Mouse (Mus musculus) spleen, adult 2 months (tissue): Measurements from ENCODE around the gene Slc51a. TPM values are rescaled to one million over a fixed set of nuclear protein-coding genes. Genes with fewer than 3 reads are reported as not detected.
A peak's percentile ranks its signal among the peaks of the same experiment; 100 is the strongest.

Source experiments
- DNase-seq, 2 experiments: peaks; one replicate each; pipeline versions ENCODE4 v3.0.0 to v3.0.0-alpha.2; 2012 to 2021; ENCODE audit warnings: low spot score in 2 of 2, low read depth in 1 of 2
- H3K27ac ChIP-seq: fragments of 200-500 bp; 2 replicates; pipeline ENCODE4 v1.5.1; 2012; ENCODE audit warnings: low read length, inconsistent platforms; ENCODE audit not compliant: insufficient read depth
- H3K27me3 ChIP-seq: fragments of 200-500 bp; 2 replicates; pipeline ENCODE4 v1.6.1; 2012; ENCODE audit warnings: mild to moderate bottlenecking, moderate library complexity, low read length, inconsistent platforms; ENCODE audit not compliant: control insufficient read depth, insufficient read depth
- H3K36me3 ChIP-seq: fragments of 200-500 bp; 2 replicates; pipeline ENCODE4 v1.6.1; 2012; ENCODE audit warnings: mild to moderate bottlenecking, low read length, inconsistent platforms; ENCODE audit not compliant: control insufficient read depth, insufficient read depth
- H3K4me1 ChIP-seq: fragments of 200-500 bp; 2 replicates; pipeline ENCODE4 v1.6.1; 2011; ENCODE audit warnings: inconsistent platforms; ENCODE audit not compliant: control insufficient read depth, insufficient read depth, insufficient read length
- H3K4me3 ChIP-seq: fragments of 200-500 bp; 2 replicates; pipeline ENCODE4 v1.5.1; 2011; ENCODE audit warnings: mild to moderate bottlenecking, inconsistent platforms; ENCODE audit not compliant: insufficient read depth, insufficient read length; ENCODE audit errors: extremely low read depth
- CTCF ChIP-seq: fragments of 200-500 bp; IDR thresholded peaks from 2 replicates; pipeline ENCODE4 v1.5.1; 2011; ENCODE audit warnings: mild to moderate bottlenecking, inconsistent platforms; ENCODE audit not compliant: insufficient read depth, insufficient read length, insufficient replicate concordance; ENCODE audit errors: extremely low read depth
- POLR2A ChIP-seq: fragments of 200-500 bp; IDR thresholded peaks from 2 replicates; pipeline ENCODE4 v1.6.1; 2011; ENCODE audit warnings: low read depth, low read length, inconsistent platforms
- WGBS: fragments of 180-500 bp; shearing (Covaris S2); methylation state at CpG from one replicate; pipeline ENCODE4 v1.1.7; 2018; 5-methylcytosine and 5-hydroxymethylcytosine counted together
- polyA plus RNA-seq: library from polyadenylated mRNA; depleted of rRNA; stranded (reverse); fragments of >200 nt; gene quantifications from 2 replicates; pipeline ENCODE4 v1.2.3, GENCODE M21; 2012

Slc51a gene
- polyA plus RNA-seq, 1 experiment, result not detected

- H3K4me1 ChIP-seq, result peaks cover 18% of the 10 kb centered on the region; the same call in 1 of the 2 replicates
- H3K27me3 ChIP-seq, result no peaks in the 10 kb centered on the region
- H3K4me3 ChIP-seq, result no peak overlapping the region
- H3K36me3 ChIP-seq, result no peaks in the 10 kb centered on the region
- peak overlapping the region; percentile 67 for H3K27ac ChIP-seq
- DNase-seq, result peak in 1 of 2 experiments; percentile 34
- TF ChIP-seq CTCF (no peak), POLR2A (no peak)
- 55% methylated on average over 8 of the region's 8 CpGs for WGBS
These were observed 36.0 kb upstream of the Slc51a start for GRCm38 (mm10) chr16:32523462-32524243.

DNA sequence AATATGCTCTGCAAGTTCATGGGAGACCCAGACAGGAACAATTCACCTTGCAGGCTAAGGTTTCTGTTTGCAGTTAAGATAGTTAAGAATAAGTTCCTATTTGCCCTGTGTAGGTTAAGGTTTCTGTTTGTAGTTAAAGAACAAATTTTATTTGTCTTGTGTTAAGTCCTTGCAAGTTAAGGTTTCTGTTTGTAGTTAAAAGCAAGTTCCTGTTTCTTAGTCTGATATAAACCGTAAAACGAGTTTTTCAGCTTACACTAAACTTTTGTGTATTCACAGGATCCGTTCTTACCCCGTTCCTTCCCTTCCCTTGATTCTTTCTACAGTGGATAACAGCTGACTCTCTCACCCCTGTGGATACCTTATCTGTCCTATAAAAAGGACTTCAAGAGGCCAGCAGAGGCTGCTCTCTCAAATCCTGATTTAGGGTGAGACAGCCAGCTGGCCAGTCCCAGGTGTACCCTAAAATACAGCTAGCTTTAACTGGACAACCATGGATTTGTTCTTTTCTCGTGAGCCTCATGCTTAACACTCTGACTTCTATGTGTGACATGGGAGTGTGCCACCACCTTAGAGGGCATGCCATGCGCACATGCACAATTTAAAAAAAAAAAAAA is 35.0 kb upstream of the Slc51a start:
- 24% methylated on average over 6 of the region's 6 CpGs for WGBS
- TF ChIP-seq POLR2A (no peak), CTCF (no peak)
- Histone ChIP-seq H3K27ac (peak overlapping the region; percentile 61), H3K27me3 (no peaks in the 10 kb centered on the region), H3K4me1 (peaks cover 18% of the 10 kb centered on the region; the same call in 1 of the 2 replicates), H3K4me3 (no peak overlapping the region), H3K36me3 (no peaks in the 10 kb centered on the region)
- no peak for DNase-seq

GRCm38 (mm10) chr16:32520372-32520748 is 32.7 kb upstream of the Slc51a start:
- H3K4me3 ChIP-seq, result no peak overlapping the region
- H3K4me1 ChIP-seq, result peaks cover 18% of the 10 kb centered on the region; the same call in 1 of the 2 replicates

GRCm38 (mm10) chr16:32519656-32520371 is 32.1 kb upstream of the Slc51a start:
- Histone ChIP-seq H3K36me3 (no peaks in the 10 kb centered on the region), H3K4me3 (no peak overlapping the region), H3K27me3 (no peaks in the 10 kb centered on the region), H3K4me1 (peaks cover 18% of the 10 kb centered on the region; the same call in 1 of the 2 replicates), H3K27ac (peak overlapping the region; percentile 82)
- no peak for DNase-seq
- TF ChIP-seq POLR2A (no peak), CTCF (no peak)
- WGBS, result 40% methylated on average over 15 of the region's 15 CpGs

More at GRCm38 (mm10) chr16:32520372-32520748, 32.7 kb upstream of the Slc51a start:
- TF ChIP-seq POLR2A (no peak), CTCF (no peak)
- DNase-seq, result peak in 1 of 2 experiments; percentile 65
- 7% methylated on average over 9 of the region's 9 CpGs for WGBS
- Histone ChIP-seq H3K27ac (peak overlapping the region; percentile 82), H3K36me3 (no peaks in the 10 kb centered on the region), H3K27me3 (no peaks in the 10 kb centered on the region)

GRCm38 (mm10) chr16:32517785-32518481 is 30.3 kb upstream of the Slc51a start:
- no peak for DNase-seq
- H3K27me3 ChIP-seq, result no peaks in the 10 kb centered on the region
- H3K27ac ChIP-seq, result no peak overlapping the region
- no peaks in the 10 kb centered on the region for H3K36me3 ChIP-seq
- TF ChIP-seq POLR2A, result no peak
- H3K4me3 ChIP-seq, result no peak overlapping the region
- H3K4me1 ChIP-seq, result peaks cover 9% of the 10 kb centered on the region; the same call in 1 of the 2 replicates
- WGBS, result 85% methylated on average over 12 of the region's 12 CpGs

DNA sequence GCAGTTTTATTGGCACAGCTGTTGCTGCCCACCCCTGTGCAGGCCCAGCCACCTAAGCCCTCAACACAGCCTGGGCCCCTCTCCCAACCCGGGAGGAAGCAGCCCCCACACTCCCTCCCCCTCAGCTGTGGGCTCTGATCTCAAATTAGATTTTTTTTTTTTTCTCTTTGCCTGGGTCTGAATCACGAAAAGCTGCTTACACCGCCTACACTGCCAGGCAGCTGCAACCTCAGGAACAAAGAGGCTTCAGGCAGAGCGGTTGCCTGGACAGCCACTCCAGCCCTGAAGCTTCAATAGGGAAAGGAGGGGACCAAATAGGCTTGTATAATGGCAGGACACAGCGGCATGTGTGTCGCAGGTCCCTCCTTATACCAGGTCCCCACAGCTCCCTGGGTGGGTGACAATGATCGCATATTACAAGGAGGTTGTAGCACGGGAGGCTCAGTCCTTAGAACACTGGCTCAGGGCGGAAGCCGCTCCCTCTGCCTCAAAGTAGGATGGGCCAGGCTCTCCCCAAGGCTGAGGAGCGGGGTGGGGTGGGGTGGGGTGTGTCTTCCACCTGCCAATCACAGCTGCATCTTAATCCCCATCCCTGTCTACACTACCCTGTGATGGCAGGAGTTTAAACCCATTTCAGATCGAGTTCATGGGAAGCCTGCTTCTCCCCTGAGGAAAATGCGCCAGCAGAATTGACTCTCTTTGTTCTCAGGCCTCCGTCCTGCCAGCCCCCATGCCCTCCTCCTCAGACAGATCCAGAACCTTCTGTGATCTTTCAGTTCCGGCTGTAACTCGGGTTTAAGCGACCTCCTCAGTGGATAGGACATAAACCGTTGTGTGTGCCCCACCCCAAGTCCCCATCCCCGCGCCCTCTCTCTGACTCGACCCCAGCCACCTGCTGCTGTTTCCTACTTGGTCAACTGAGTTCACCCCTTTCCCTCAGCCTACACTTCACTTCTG is 28.6 kb upstream of the Slc51a start:
- 14% methylated on average over 21 of the region's 21 CpGs for WGBS
- Histone ChIP-seq H3K4me1 (peaks cover 6% of the 10 kb centered on the region; the same call in 1 of the 2 replicates), H3K27ac (no peak overlapping the region), H3K27me3 (no peaks in the 10 kb centered on the region), H3K36me3 (no peaks in the 10 kb centered on the region), H3K4me3 (peak overlapping the region; percentile 8; the same call in 1 of the 2 replicates)
- DNase-seq, result no peak
- TF ChIP-seq POLR2A, result no peak
- no peak for TF ChIP-seq CTCF
